Comparison of ENCODE assay signal across 13 mouse cellular contexts in genomic region chr11:116282912-116283521, GRCm38 (mm10). TPM values are rescaled to one million over a fixed set of nuclear protein-coding genes. Genes with fewer than 3 reads are reported as not detected.
A peak's percentile ranks its signal among the peaks of the same experiment; 100 is the strongest.
DNase-seq lines count a peak whose midpoint lies in the region; ATAC-seq and TF ChIP-seq lines count a peak whose summit lies in the region.
"Had no signal": no experiment of that assay in that cellular context is flagged by ENCODE, and none has a peak within 500 bp of the region (broad histone marks: within the 10 kb centered on the region; RNA-seq: fewer than 3 reads in every experiment).

No protein-coding gene starts in this region.

- TF ChIP-seq CTCF in kidney, postnatal 0 days (IDR thresholded peaks at IDR 0.05; ENCODE audit: low read depth), result no peak

- intact Hi-C loops in heart, postnatal 36 days (cut with DNase I), result no loop called here

- no peak for ATAC-seq in kidney, postnatal 0 days (replicated peaks; ENCODE audit: low FRiP score, low read depth)
- ATAC-seq in erythroblast, adult 5-6 weeks (replicated peaks; ENCODE audit: low FRiP score, poor library complexity, severe bottlenecking), result 0 out of 2 replicates have a peak, but pooled peaks have one; percentile 17
- ATAC-seq in midbrain, embryonic 16.5 days, result no peak; the same call in 1 of the 2 replicates

- H3K27me3 ChIP-seq in kidney, postnatal 0 days (ENCODE audit: insufficient read depth, low read length), result peaks cover 37% of the 10 kb centered on the region
- H3K27me3 ChIP-seq in midbrain, embryonic 16.5 days (ENCODE audit: control insufficient read depth, insufficient read depth, low read depth, low read length), result peaks cover 44% of the 10 kb centered on the region

- H3K9ac ChIP-seq in kidney, postnatal 0 days (ENCODE audit: low read depth, low read length), result no peak overlapping the region
- peak overlapping the region; percentile 25; the same call in 1 of the 2 replicates for H3K9ac ChIP-seq in midbrain, embryonic 16.5 days (ENCODE audit: low read depth, low read length)
- H3K9ac ChIP-seq: liver, embryonic 15.5 days had no signal

- H3K36me3 ChIP-seq in kidney, postnatal 0 days (ENCODE audit: insufficient read depth, low read length), result peaks cover 5% of the 10 kb centered on the region; the same call in 1 of the 2 replicates
- peaks cover 3% of the 10 kb centered on the region; the same call in 1 of the 2 replicates for H3K36me3 ChIP-seq in midbrain, embryonic 16.5 days (ENCODE audit: control insufficient read depth, insufficient read depth, low read length)

- peaks cover 6% of the 10 kb centered on the region; the same call in 1 of the 2 replicates for H3K4me1 ChIP-seq in kidney, postnatal 0 days (replicated peaks; ENCODE audit: insufficient read depth, low read length)
- peaks cover 16% of the 10 kb centered on the region for H3K4me1 ChIP-seq in midbrain, embryonic 16.5 days (ENCODE audit: control insufficient read depth, insufficient read depth, low read length)

- H3K4me3 ChIP-seq in kidney, postnatal 0 days (replicated peaks; ENCODE audit: low read depth, low read length), result no peak overlapping the region
- H3K4me3 ChIP-seq in midbrain, embryonic 16.5 days (ENCODE audit: low read depth, low read length), result no peak overlapping the region; the same call in 1 of the 2 replicates
- H3K4me3 ChIP-seq: erythroblast, embryonic 14.5 days; liver, embryonic 15.5 days had no signal

- no peaks in the 10 kb centered on the region for H3K9me3 ChIP-seq in kidney, postnatal 0 days (replicated peaks; ENCODE audit: low read length)
- no peaks in the 10 kb centered on the region for H3K9me3 ChIP-seq in midbrain, embryonic 16.5 days (replicated peaks; ENCODE audit: control insufficient read depth, low read length, poor library complexity, severe bottlenecking)
- H3K9me3 ChIP-seq: liver, embryonic 15.5 days had no signal

- peak overlapping the region; percentile 13; the same call in 1 of the 2 replicates for H3K4me2 ChIP-seq in kidney, postnatal 0 days (ENCODE audit: low read length)
- H3K4me2 ChIP-seq in midbrain, embryonic 16.5 days (ENCODE audit: low read length), result 0 out of 2 replicates have a peak overlapping the region, but pooled peaks have one; percentile 20
- H3K4me2 ChIP-seq: liver, embryonic 15.5 days had no signal

- no peak overlapping the region for H3K27ac ChIP-seq in kidney, postnatal 0 days
- H3K27ac ChIP-seq in midbrain, embryonic 16.5 days (ENCODE audit: low read length), result no peak overlapping the region
- H3K27ac ChIP-seq: liver, embryonic 15.5 days had no signal

- 9% methylated on average over 48 of the region's 48 CpGs for WGBS in kidney, postnatal 0 days
- WGBS in midbrain, embryonic 16.5 days, result 13% methylated on average over 48 of the region's 48 CpGs

- peak; percentile 5 for DNase-seq in cerebellum, adult 9-10 months
- DNase-seq in cerebellum, postnatal 4 days (ENCODE audit: low spot score in 2 of 2), result no peak
- no peak for DNase-seq in kidney, postnatal 0 days (ENCODE audit: low spot score)
- no peak for DNase-seq in kidney, adult 11 months
- DNase-seq in kidney, postnatal 4 days, result no peak
- no peak for DNase-seq in heart, postnatal 36 days
- DNase-seq: adrenal gland, postnatal 14 days had no signal

RNA-seq across cellular contexts. Expression of gene Galr2, which starts 2.3 kb away (rescaled TPM):
- polyA plus RNA-seq in kidney, postnatal 0 days (2015; fragmentation: Nextera tagmentation; extraction: Ambion mirVana), result 0.13 and 0.18 TPM in 2 replicates
- total RNA-seq in erythroblast, adult 5-6 weeks (2015; ENCODE audit: low replicate concordance), result not detected in 2 replicates
- total RNA-seq in erythroblast, adult 5-6 weeks (2017; ENCODE audit: low replicate concordance), result not detected in 2 replicates
- 0.46 and 0.62 TPM in 2 replicates for polyA plus RNA-seq in midbrain, embryonic 16.5 days (2015; fragmentation: Nextera tagmentation; extraction: Ambion mirVana)
- not detected for total RNA-seq in heart, postnatal 36 days (2021)
- total RNA-seq: adrenal gland, postnatal 14 days; hematopoietic stem cell, adult 5-6 weeks; layer of hippocampus, adult 8-10 months had no signal
- polyA plus RNA-seq: erythroblast, embryonic 14.5 days; liver, embryonic 15.5 days had no signal

RNA-seq across cellular contexts. Expression of gene Srp68, which starts 9.0 kb away (rescaled TPM):
- polyA plus RNA-seq in kidney, postnatal 0 days (2015; fragmentation: Nextera tagmentation; extraction: Ambion mirVana), result 62.1 and 69.1 TPM in 2 replicates
- 7.5 and 11.7 TPM in 2 replicates for total RNA-seq in erythroblast, adult 5-6 weeks (2015; ENCODE audit: low replicate concordance)
- total RNA-seq in erythroblast, adult 5-6 weeks (2017; ENCODE audit: low replicate concordance), result 8.5 and 15.1 TPM in 2 replicates
- polyA plus RNA-seq in midbrain, embryonic 16.5 days (2015; fragmentation: Nextera tagmentation; extraction: Ambion mirVana), result 58.2 and 59.2 TPM in 2 replicates
- total RNA-seq in heart, postnatal 36 days (2021), result 10 to 100 TPM; 65.9 to 71.2 TPM

RNA-seq across cellular contexts. Expression of gene Exoc7, which starts 24.0 kb away (rescaled TPM):
- polyA plus RNA-seq in kidney, postnatal 0 days (2015; fragmentation: Nextera tagmentation; extraction: Ambion mirVana), result 56.5 and 59.1 TPM in 2 replicates
- 12.1 and 34.6 TPM in 2 replicates for total RNA-seq in erythroblast, adult 5-6 weeks (2015; ENCODE audit: low replicate concordance)
- total RNA-seq in erythroblast, adult 5-6 weeks (2017; ENCODE audit: low replicate concordance), result 7.8 and 14.1 TPM in 2 replicates
- 122 and 127 TPM in 2 replicates for polyA plus RNA-seq in midbrain, embryonic 16.5 days (2015; fragmentation: Nextera tagmentation; extraction: Ambion mirVana)
- 10 to 100 TPM; 56.4 to 60.9 TPM for total RNA-seq in heart, postnatal 36 days (2021)

RNA-seq across cellular contexts. Expression of gene Evpl, which starts 45.1 kb away (rescaled TPM):
- polyA plus RNA-seq in kidney, postnatal 0 days (2015; fragmentation: Nextera tagmentation; extraction: Ambion mirVana), result 3.9 and 4.1 TPM in 2 replicates
- total RNA-seq in erythroblast, adult 5-6 weeks (2015; ENCODE audit: low replicate concordance), result not detected in 2 replicates
- total RNA-seq in erythroblast, adult 5-6 weeks (2017; ENCODE audit: low replicate concordance), result 0.09 and 0.56 TPM in 2 replicates
- 0.88 and 1.3 TPM in 2 replicates for polyA plus RNA-seq in midbrain, embryonic 16.5 days (2015; fragmentation: Nextera tagmentation; extraction: Ambion mirVana)
- total RNA-seq in heart, postnatal 36 days (2021), result 1 to 10 TPM in 1 of 2 experiments, under 1 TPM in 1; 0.62 to 1.0 TPM

RNA-seq across cellular contexts. Expression of gene Foxj1, which starts 52.2 kb away (rescaled TPM):
- 2.5 TPM in 2 replicates for polyA plus RNA-seq in kidney, postnatal 0 days (2015; fragmentation: Nextera tagmentation; extraction: Ambion mirVana)
- total RNA-seq in erythroblast, adult 5-6 weeks (2015; ENCODE audit: low replicate concordance), result not detected in 2 replicates
- total RNA-seq in erythroblast, adult 5-6 weeks (2017; ENCODE audit: low replicate concordance), result not detected in 2 replicates
- polyA plus RNA-seq in midbrain, embryonic 16.5 days (2015; fragmentation: Nextera tagmentation; extraction: Ambion mirVana), result 12.1 and 13.6 TPM in 2 replicates
- not detected for total RNA-seq in heart, postnatal 36 days (2021)
- total RNA-seq: hematopoietic stem cell, adult 5-6 weeks had no signal

Comparison
In these comparisons a context has a peak if more than half of its experiments do, and no peak if none do; other contexts are left out.
1. RNA of gene Srp68, which starts 9.0 kb away (total RNA-seq): 65.9 to 71.2 TPM in heart, postnatal 36 days; 7.5 to 15.1 TPM in erythroblast, adult 5-6 weeks; every median in the first group is over 4 times any median in the second.